Mouse (Mus musculus) layer of hippocampus, postnatal 36 days (tissue): ENCODE measurements at regions not wholly inside any gene's neighbourhood (a gene's known extent, or its start where the extent isn't known, plus 50 kb on each side); places are given as distances from the start of the nearest gene placed in this dataset.
"Not testable (repeated sequence)": the region's sequence is repeated elsewhere in the genome, so short reads cannot be mapped to it uniquely, and the experiment has no call there.

Source experiments
- DNase-seq, 2 experiments: peaks; one replicate each; pipeline ENCODE4 v3.0.0; 2022

DNA sequence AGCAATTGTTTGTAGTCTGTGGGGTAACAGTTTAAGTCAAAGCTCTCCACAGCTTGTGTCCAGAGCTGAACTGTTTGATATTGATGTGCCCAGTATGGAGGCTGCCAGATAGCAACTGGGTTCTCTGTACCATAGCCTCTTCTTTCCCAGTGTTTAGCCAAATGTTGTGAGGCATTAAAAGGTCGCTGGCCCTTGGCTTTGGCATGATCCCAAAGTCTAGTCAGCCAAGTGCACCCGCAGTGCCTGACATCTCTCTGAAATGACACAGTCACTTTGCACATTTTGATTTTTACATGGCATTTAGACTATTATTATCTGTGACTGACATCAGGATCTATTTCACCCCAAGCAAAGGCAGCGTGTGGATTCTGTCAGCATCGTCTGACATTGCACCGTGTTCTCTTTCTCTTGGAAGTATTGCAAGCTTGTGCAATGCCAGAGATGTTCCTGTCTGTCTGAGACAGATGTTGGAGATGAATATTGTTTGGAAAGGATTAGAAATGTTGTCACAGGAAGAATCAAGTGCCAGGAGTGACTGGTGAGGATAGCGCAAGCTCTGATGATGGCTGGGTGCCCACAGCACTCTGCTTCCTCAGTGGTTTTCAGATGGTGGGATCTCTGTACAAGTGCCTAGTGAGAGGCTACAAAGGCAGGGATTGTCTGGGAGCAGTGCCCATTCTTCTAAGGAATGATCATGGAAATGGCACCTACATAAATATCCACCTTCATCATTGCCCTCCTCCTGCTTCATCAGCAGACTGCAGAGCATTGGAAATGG lies 289.3 kb upstream of the Shh start:
- peak in 1 of 2 experiments; percentile 11 for DNase-seq

GRCm38 (mm10) chr5:28751821-28752220 lies 284.8 kb upstream of the Shh start:
- DNase-seq, result not testable (repeated sequence)

GRCm38 (mm10) chr5:28734768-28735167 lies 267.7 kb upstream of the Shh start:
- peak in 1 of 2 experiments; percentile 7 for DNase-seq

DNA sequence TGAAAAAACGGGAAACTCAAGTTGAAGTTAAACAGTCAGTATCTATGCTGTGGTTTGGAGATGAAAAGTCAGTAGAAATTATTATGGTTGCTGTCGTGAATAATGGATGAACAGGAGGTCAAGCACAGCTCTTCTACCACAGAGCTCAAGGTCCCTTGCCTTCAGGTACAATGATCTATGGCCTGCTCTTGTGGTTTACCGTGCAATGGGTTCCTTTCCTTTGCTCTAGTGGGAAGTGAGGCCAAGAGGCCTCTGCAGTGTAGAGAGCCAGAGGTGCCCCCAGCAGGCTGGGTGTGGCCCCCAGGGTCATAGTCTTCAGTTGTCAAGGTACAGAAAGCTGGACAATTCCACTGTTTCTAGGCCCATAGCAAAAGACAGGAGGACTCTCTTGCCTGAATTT lies 255.0 kb upstream of the Shh start:
- no peak for DNase-seq

GRCm38 (mm10) chr5:28714978-28715377 lies 247.9 kb upstream of the Shh start:
- no peak for DNase-seq

DNA sequence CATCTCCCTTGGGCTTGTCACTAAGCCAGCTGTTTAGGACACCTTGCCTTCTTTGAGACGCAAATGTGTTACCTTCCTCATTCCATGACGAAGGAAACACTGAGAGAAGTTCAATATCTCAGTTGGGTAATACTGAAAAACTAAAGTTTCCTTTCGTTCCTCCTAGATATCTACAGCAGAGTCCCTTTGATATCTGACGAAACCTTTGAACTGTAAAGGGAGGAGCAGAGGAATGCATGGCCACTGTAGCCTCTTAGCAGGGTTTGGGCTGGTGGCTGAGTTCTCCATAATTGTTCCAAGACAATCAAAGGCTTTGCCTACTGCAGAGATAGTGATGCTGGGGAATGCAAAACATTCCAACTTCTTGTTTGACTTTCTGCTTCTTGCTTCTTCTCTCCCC lies 243.5 kb upstream of the Shh start:
- no peak for DNase-seq

DNA sequence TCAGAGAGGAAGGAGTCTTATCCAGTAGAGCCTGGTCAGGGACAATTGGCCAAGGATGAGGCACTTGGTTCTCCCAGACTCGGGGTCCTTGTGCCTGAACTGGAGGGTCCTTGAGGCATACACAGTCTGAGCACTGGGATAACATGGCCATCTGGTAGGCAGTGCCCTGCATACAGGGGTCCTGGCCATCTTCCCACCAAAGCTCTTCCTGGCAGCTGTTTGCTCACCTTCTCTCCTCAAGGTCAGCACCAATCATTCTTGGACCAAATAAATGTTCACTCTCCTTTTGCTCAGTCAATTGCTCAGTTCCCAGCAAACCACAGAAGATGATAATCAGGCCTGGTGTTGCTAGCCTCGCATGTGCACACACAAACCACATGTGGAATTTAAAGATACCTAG lies 242.6 kb upstream of the Shh start:
- DNase-seq, result no peak

- no peak for DNase-seq
These were observed 237.3 kb upstream of the Shh start for GRCm38 (mm10) chr5:28704359-28704758.

DNA sequence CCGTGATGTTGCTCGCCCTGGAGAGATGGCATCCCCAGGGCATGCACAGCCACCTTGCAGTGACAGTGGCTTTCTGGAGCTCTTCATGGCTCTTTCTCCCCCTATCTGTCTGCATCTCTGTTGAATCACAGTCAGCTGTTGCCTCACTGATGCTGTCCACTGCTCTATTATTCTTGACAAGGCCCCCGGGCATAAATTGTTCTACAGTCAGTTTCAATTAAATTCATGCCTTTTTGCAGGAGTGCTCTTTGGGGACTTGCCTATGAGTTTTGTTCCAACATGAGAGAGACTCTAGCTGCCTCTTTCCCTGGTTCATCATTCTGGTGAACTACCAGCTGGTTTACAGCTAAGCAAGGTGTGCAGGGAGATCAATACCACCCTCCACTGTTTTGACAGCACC lies 229.9 kb upstream of the Shh start:
- DNase-seq, result no peak

DNA sequence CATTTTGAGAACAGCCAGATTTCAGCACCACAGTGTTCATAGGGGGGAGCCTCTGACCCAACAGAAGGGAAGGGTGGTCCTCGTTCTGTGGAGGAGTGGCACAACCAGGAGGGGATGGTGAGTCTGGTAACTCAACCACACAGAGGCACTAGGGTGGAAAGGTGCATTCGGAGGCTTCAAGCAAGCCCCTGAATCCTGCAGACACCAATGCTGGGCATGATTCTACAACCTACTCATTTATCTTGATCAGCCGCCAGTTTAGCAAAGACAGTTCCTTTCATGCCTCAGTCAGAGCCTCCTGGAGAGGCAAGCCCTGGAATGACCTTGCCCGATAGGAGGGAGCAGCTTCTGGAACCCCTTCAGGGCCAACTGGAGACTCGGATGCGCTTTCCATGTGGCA lies 223.1 kb upstream of the Shh start:
- DNase-seq, result no peak

DNA sequence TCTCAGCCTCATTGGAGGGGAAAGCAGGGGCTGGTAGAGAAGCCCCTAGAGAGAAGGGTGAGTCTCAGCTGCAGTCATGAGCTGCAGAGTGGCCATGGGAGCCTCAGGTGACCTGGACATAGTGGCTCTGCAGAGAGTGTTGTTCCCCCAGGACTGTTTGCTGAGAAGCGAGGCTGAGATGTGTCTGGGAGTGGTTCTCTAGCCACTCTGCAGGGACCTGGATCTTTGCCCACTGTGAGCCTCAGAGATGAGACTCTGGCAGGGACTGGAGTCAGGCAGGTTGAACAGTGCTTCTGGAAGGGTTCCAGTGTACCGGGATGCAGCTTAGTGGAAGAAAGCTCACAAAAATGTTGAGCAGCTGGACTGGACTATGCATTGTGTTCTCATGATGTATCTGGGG lies 222.6 kb upstream of the Shh start:
- DNase-seq, result no peak

DNA sequence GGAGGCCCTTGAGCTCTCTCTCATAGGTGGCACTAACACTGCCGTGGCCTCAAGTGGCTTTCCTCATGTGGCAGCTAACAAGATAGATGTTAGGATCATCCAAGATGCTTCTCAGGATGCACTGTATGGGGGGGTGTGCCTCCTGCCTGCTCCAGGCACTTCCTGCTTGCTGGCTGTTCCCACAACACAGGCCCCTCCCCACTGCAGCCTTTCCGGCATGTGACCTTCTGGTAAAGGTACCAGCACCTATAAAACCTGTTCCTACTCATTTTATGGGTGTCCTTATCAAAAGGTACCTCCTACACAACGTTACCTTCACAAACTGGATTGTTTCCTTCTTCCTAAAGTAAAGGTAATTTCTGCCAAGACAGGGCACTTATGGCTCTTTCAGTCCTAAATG lies 222.1 kb upstream of the Shh start:
- DNase-seq, result no peak

DNA sequence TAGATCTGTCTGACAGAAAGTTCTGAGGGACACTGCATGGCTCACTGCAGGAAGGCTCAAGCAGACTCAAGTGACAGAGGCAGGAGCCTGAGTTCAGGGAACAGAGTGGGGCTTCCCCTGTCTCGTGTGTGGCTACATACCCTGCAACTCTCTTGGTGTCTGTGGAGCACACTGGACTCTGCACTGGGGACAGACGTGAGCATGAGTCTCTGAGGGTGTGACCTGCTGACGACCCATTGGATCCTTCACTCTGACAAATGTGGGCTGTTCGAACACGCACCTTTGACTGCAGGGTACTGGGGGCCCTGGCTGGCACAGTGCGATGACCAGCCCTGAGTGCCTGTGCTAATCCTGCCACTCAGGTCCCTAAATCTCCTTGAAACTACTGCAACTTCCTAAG lies 215.8 kb upstream of the Shh start:
- no peak for DNase-seq

DNA sequence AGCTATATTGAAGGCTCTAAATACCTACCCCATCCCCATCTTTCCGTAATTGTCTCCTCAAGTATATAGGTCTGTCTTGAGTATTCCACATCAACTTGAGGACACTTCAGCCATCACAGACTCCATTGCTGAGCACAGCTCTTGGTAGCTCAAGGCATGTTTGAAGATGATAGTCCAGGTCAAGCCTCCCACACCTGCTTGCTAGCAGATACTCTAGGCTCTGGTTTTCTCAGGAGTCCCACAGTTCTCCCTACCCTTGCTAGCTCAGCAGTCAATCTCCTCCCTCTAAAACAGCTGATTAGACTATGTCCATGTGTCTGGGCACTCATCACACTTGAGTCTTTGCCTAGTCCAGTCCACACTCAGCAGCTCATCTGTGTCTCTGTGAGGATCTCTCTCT lies 213.3 kb upstream of the Shh start:
- no peak for DNase-seq

DNA sequence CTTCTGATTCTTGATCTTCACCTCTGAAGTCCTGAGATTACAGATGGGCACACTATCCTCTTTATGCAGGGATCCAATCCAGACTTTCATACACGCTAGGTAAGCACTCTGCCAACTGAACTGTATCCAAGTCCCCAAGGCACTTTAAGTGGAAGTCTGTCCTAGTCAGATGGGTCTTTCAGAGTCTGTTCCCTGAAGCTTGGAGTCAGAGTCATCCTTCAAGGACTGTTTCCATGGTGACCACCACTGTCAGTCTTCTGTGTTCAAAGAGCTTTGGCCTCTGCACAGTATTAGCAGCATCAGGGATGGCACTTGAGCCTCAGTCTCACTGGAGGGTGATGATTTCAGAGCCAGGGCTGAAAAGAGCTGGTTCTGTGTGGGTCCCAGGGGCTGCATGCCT lies 212.7 kb upstream of the Shh start:
- peak in 1 of 2 experiments; percentile 8 for DNase-seq

GRCm38 (mm10) chr5:28630186-28630585 lies 163.1 kb upstream of the Shh start:
- no peak for DNase-seq

DNA sequence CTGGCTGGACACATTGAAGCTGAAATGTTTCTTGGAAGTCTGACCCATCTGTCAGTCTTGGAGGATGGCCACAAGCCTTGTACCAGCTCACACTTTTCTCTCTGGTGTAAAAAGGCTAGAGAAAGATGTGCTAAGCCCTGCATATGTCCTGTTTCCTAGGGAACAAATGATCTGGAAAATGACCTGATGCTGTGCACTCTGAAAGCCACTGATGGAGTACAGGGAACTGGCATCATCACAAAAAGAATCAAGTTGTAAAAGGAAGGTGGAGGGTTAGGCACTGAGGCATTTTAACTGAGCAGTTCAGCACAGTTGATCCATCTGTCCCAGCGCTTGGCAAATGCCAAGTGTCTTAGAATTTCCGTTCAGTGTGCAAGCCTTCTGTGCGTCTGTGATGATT lies 144.8 kb upstream of the Shh start:
- peak; percentile 16 to 18 for DNase-seq

- DNase-seq, result no peak
These were observed 129.7 kb upstream of the Shh start for GRCm38 (mm10) chr5:28596537-28597314.

GRCm38 (mm10) chr5:28571347-28571998 lies 104.4 kb upstream of the Shh start:
- DNase-seq, result no peak

- no peak for DNase-seq
These were observed 101.4 kb upstream of the Shh start for GRCm38 (mm10) chr5:28568417-28568816.

DNA sequence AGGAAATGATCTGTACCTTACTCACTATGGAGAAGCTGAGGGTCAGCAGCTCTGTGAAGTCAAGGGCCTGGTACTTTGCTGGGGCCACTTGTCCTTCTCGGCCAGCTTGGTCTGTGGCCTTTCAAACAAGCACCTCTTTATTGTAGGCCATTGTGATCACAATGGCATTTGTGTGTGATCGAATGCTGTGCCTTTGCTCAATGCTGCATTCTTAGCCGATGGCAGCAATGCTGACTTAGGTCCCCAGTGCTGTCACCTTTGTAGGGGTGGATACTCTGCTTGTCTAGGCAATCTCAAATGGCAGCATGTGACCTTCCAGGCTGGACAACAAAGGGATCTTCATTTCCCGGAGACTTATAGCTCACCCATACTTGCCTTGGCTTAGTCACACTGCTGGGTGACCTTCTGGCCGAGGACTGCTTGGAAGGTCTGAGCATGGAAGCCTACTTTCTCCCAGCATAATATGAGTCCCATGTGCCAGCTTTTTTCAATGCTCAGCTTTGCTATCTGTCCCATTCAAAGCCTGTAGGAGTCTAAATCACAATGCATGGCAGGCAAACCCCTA lies 100.4 kb upstream of the Shh start:
- no peak for DNase-seq

GRCm38 (mm10) chr5:28563401-28563800 lies 96.3 kb upstream of the Shh start:
- no peak for DNase-seq

DNA sequence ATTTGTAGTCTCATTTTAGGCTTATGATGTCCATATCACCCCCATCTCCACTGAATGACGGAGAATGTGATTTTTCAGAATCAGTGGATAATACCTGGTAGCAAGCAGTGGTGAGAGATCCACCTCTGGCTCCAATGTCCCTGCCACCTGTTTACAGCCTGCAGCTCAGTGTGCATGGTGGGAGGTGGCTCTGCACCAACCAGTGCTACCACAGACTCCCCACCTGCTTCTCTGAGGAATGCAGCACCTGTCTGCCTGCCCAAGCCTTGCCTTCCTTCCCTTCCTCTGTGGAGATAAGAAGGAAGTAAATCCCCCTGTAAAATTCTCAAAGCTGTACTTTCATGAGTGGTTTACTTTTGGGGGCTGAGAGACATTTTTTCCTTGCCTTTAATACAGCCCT lies 95.9 kb upstream of the Shh start:
- no peak for DNase-seq
